Mouse (Mus musculus) liver, embryonic 14 days (tissue): Measurements from ENCODE around the gene Kcnk10. TPM values are rescaled to one million over a fixed set of nuclear protein-coding genes. Genes with fewer than 3 reads are reported as not detected.

Experiments
- polyA plus RNA-seq: library from polyadenylated mRNA; depleted of rRNA; stranded (reverse); fragments of >200 nt; gene quantifications from 2 replicates; pipeline ENCODE4 v1.2.3, GENCODE M21; 2012; rRNA removed

The Kcnk10 gene
- 0.03 TPM in 1 of 2 replicates, not detected in the other for polyA plus RNA-seq

DNA sequence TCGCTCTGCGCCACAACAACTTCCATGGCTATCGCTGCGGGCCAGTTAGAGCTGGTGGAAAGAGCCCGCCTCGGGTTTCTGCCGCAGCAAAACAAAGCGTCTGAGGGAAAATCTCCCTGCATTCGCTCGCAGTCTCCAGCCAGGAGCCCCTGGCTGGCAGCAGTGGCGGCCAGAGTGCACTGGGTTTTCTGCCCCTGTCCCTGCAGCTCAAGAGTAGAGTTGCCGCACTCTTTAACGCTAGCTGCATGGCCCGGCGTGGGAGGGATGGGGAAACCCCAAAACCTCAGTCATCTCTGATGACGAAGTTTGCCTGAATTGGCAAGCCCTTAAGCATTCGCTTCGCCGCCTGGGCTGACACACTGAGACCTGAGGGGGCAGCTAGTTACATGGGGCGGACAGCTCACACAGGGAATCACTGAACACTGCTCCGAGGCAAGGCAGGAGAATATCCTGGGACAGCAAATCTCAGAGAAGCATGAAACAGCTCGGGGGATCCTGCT, at the start of gene Kcnk10:
TSS of gene Kcnk10 (minus strand) at position 450 of the 500 bp plus-strand sequence.

DNA sequence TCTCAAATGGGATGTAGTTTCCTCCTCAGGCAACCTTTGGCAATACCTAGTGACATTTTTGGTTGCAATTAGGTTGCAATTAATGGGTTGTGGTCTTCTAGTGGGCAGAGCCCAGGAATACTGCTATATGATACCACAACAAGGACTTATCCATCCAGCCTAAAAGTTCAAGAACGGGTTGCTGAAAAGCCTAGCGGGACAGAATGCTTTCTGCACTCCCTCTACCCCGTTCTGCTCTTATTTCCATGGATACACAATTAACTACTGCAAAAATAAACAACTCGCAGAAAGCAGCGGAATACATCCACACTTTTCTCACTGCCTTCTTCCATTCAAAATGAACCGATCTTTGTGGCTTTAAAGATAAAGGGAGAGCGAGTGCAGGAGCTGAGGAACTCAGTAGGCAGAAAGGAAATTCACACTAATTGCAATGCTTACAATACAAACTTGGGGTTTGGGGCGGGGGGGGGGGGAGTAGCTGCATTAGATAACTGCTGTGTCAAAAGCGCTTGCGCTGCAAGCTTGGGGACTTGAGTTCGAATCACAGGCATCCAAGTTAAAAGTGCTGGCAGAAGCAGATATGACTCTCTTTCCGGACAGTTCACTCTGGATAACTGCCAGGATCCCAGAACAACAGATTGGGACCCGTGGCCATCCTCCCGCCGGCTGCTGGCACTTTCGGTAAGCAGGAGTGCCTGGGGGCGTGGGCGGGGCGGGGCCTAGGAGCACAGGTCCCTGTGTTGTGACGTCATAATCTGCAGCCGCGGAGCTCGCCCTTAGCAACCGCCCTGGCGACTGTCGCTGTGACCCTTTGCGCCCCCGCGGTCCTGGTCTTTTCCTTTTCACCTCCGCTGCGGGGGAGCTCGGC, 49.5 kb upstream of the Kcnk10 start, which contains the start of gene Spata7:
TSS of gene Spata7 (plus strand) at position 766 of the 868 bp plus-strand sequence.

Other genes with a start within 250 kb of the Kcnk10 start
- 1.0 and 1.3 TPM in 2 replicates for gene Spata7, start 49.8 kb upstream of the Kcnk10 start, polyA plus RNA-seq
- 1.9 TPM in 2 replicates for gene Ptpn21, start 159.1 kb upstream of the Kcnk10 start, polyA plus RNA-seq
- gene Zc3h14, start 168.7 kb upstream of the Kcnk10 start, polyA plus RNA-seq = 33.1 and 36.1 TPM in 2 replicates